In the genomic region with DNA sequence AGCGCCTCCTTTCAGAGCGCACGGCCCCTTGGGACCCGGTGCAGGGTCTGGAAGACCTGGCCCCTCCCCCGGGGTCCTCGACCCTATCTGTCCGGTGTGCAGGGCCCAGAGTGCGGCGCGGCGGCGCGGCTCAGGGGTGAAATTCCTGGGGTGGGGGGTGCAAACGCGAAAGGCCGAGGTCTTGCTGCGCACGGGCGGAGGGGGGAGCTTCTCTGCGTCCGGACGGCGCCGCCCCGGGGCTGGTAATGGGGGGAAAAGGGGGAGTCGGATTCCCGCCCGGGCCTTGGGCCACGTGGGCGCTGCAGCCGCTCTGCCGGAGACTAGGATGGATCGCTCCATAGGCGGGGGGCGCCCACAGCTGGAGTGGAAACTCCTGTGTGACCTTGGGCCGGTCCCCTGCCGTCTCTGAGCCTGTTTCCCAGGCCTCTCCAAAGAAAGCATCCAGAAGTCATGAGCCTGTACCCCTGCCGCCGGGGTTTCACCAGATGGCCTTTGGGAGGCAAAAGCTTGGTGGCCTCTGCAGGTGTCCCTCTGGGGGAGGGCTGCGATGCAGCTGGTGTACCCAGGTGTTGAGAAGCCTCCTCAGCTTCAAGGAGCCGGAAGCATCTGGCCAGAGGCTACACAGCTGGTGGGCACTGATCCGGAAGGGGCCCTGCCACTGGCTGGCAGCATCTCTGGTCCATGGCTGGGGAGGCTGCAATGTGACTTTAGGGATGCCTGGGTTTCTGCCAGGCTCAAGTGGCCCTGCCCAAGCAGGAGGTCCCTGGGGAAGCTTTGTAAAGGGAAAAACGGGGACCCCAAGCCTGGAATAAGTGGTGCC, we compare ENCODE assay signal across 8 mouse cellular contexts. TPM values are rescaled to one million over a fixed set of nuclear protein-coding genes. Genes with fewer than 3 reads are reported as not detected.
DNase-seq lines count a peak whose midpoint lies in the region; ATAC-seq and TF ChIP-seq lines count a peak whose summit lies in the region.

No protein-coding gene starts in this region.

- H3K4me3 ChIP-seq in E14TG2a.4 (replicated peaks; ENCODE audit: low read length) = peak overlapping the region; percentile 85
- peak overlapping the region; percentile 94 for H3K4me3 ChIP-seq in embryonic facial prominence, embryonic 14.5 days (ENCODE audit: low read depth, low read length)
- H3K4me3 ChIP-seq in heart, embryonic 13.5 days = peak overlapping the region; percentile 89
- peak overlapping the region; percentile 87 for H3K4me3 ChIP-seq in kidney, embryonic 15.5 days (replicated peaks)
- H3K4me3 ChIP-seq in olfactory bulb, adult 2 months (ENCODE audit: insufficient read depth, low read depth, low read length) = peak overlapping the region; percentile 95

- peak; percentile 65 for ATAC-seq in embryonic facial prominence, embryonic 14.5 days (ENCODE audit: low read depth)
- peak; percentile 62 for ATAC-seq in heart, embryonic 13.5 days (ENCODE audit: extremely low read depth, insufficient number of reproducible peaks, low FRiP score, low TSS enrichment)
- peak; percentile 70 for ATAC-seq in kidney, embryonic 15.5 days (replicated peaks; ENCODE audit: low FRiP score)

- H3K27me3 ChIP-seq in E14TG2a.4 (ENCODE audit: insufficient read depth, low read length) = peaks cover 68% of the 10 kb centered on the region
- H3K27me3 ChIP-seq in embryonic facial prominence, embryonic 14.5 days (replicated peaks; ENCODE audit: control insufficient read depth, insufficient read depth, low read length) = no peaks in the 10 kb centered on the region
- no peaks in the 10 kb centered on the region for H3K27me3 ChIP-seq in heart, embryonic 13.5 days (replicated peaks)
- no peaks in the 10 kb centered on the region for H3K27me3 ChIP-seq in kidney, embryonic 15.5 days

- no peaks in the 10 kb centered on the region for H3K9me3 ChIP-seq in E14TG2a.4 (ENCODE audit: low read length)
- H3K9me3 ChIP-seq in embryonic facial prominence, embryonic 14.5 days (ENCODE audit: control insufficient read depth, low read length) = no peaks in the 10 kb centered on the region
- H3K9me3 ChIP-seq in heart, embryonic 13.5 days = no peaks in the 10 kb centered on the region
- no peaks in the 10 kb centered on the region for H3K9me3 ChIP-seq in kidney, embryonic 15.5 days (replicated peaks)

- peak; percentile 74 for DNase-seq in adrenal gland, postnatal 25 days
- peak; percentile 93 for DNase-seq in embryonic facial prominence, embryonic 14.5 days (ENCODE audit: low spot score)
- DNase-seq in lung, adult 18-20 months = peak; percentile 57 to 70
- DNase-seq in urinary bladder, postnatal 25 days (ENCODE audit: low spot score) = peak; percentile 67

- no peak for TF ChIP-seq POLR2A in olfactory bulb, adult 2 months (IDR thresholded peaks at IDR 0.05; ENCODE audit: insufficient read depth, low read depth, low read length)

- peaks cover 13% of the 10 kb centered on the region for H3K36me3 ChIP-seq in E14TG2a.4 (ENCODE audit: insufficient read depth, low read length)
- peaks cover 47% of the 10 kb centered on the region for H3K36me3 ChIP-seq in embryonic facial prominence, embryonic 14.5 days (ENCODE audit: control insufficient read depth, insufficient read depth, low read length)
- peaks cover 51% of the 10 kb centered on the region for H3K36me3 ChIP-seq in heart, embryonic 13.5 days
- H3K36me3 ChIP-seq in kidney, embryonic 15.5 days = peaks cover 51% of the 10 kb centered on the region

- whole genome bisulfite sequencing in embryonic facial prominence, embryonic 14.5 days = 2% methylated on average over 18 of the region's 43 CpGs
- 1% methylated on average over 42 of the region's 43 CpGs for WGBS in heart, embryonic 13.5 days
- WGBS in kidney, embryonic 15.5 days = 1% methylated on average over 43 of the region's 43 CpGs
- 1% methylated on average over 43 of the region's 43 CpGs for WGBS in olfactory bulb, adult 2 months

- peaks cover 58% of the 10 kb centered on the region for H3K4me1 ChIP-seq in E14TG2a.4 (replicated peaks; ENCODE audit: low read depth, low read length)
- H3K4me1 ChIP-seq in embryonic facial prominence, embryonic 14.5 days (ENCODE audit: control insufficient read depth, insufficient read depth, low read length) = peaks cover 30% of the 10 kb centered on the region
- H3K4me1 ChIP-seq in heart, embryonic 13.5 days = peaks cover 43% of the 10 kb centered on the region
- H3K4me1 ChIP-seq in kidney, embryonic 15.5 days = peaks cover 38% of the 10 kb centered on the region
- H3K4me1 ChIP-seq in olfactory bulb, adult 2 months (ENCODE audit: control insufficient read depth, insufficient read depth, low read length) = peaks cover 64% of the 10 kb centered on the region

- peak overlapping the region; percentile 95 for H3K9ac ChIP-seq in embryonic facial prominence, embryonic 14.5 days (ENCODE audit: low read depth, low read length)
- peak overlapping the region; percentile 98 for H3K9ac ChIP-seq in heart, embryonic 13.5 days
- peak overlapping the region; percentile 79 for H3K9ac ChIP-seq in kidney, embryonic 15.5 days

- peak overlapping the region; percentile 95 for H3K27ac ChIP-seq in embryonic facial prominence, embryonic 14.5 days (replicated peaks; ENCODE audit: low read depth, low read length)
- peak overlapping the region; percentile 95 for H3K27ac ChIP-seq in heart, embryonic 13.5 days (replicated peaks)
- peak overlapping the region; percentile 91 for H3K27ac ChIP-seq in kidney, embryonic 15.5 days
- H3K27ac ChIP-seq in olfactory bulb, adult 2 months (ENCODE audit: insufficient read depth, low read depth, low read length) = peak overlapping the region; percentile 75

- peak overlapping the region; percentile 86 for H3K4me2 ChIP-seq in embryonic facial prominence, embryonic 14.5 days (ENCODE audit: low read depth, low read length)
- peak overlapping the region; percentile 93 for H3K4me2 ChIP-seq in heart, embryonic 13.5 days
- H3K4me2 ChIP-seq in kidney, embryonic 15.5 days = peak overlapping the region; percentile 96

- TF ChIP-seq CTCF in E14TG2a.4 (conservative IDR thresholded peaks at IDR 0.05; ENCODE audit: low read length) = no peak
- no peak for TF ChIP-seq CTCF in olfactory bulb, adult 2 months (IDR thresholded peaks at IDR 0.05; ENCODE audit: insufficient read depth, low read depth, low read length)

RNA-seq across cellular contexts. Expression of gene Zfp651, which starts 1.4 kb away (rescaled TPM):
- total RNA-seq in adrenal gland, postnatal 25 days (2021) = 33.3 and 55.7 TPM in 2 replicates
- polyA plus RNA-seq in embryonic facial prominence, embryonic 14.5 days (2014; fragmentation: Nextera tagmentation; extraction: Ambion mirVana) = 20.1 and 20.6 TPM in 2 replicates
- polyA plus RNA-seq in heart, embryonic 13.5 days (2015; fragmentation: Nextera tagmentation; extraction: Ambion mirVana) = 11.1 and 12.5 TPM in 2 replicates
- 12.8 and 15.3 TPM in 2 replicates for polyA plus RNA-seq in kidney, embryonic 15.5 days (2015; fragmentation: Nextera tagmentation; extraction: Ambion mirVana)
- not detected in 2 replicates for polyA plus RNA-seq in olfactory bulb, adult 2 months (2012; ENCODE audit: insufficient read depth, insufficient read length, low replicate concordance, missing spikeins)

RNA-seq across cellular contexts. Expression of gene Klhl40, which starts 16.9 kb away (rescaled TPM):
- total RNA-seq in adrenal gland, postnatal 25 days (2021) = 0.18 TPM in 1 of 2 replicates, not detected in the other
- polyA plus RNA-seq in embryonic facial prominence, embryonic 14.5 days (2014; fragmentation: Nextera tagmentation; extraction: Ambion mirVana) = 35.7 and 41.1 TPM in 2 replicates
- polyA plus RNA-seq in heart, embryonic 13.5 days (2015; fragmentation: Nextera tagmentation; extraction: Ambion mirVana) = 1.4 and 2.1 TPM in 2 replicates
- 1.8 and 2.9 TPM in 2 replicates for polyA plus RNA-seq in kidney, embryonic 15.5 days (2015; fragmentation: Nextera tagmentation; extraction: Ambion mirVana)
- not detected in 2 replicates for polyA plus RNA-seq in olfactory bulb, adult 2 months (2012; ENCODE audit: insufficient read depth, insufficient read length, low replicate concordance, missing spikeins)

RNA-seq across cellular contexts. Expression of gene Hhatl, which starts 31.8 kb away (rescaled TPM):
- total RNA-seq in adrenal gland, postnatal 25 days (2021) = not detected in 2 replicates
- polyA plus RNA-seq in embryonic facial prominence, embryonic 14.5 days (2014; fragmentation: Nextera tagmentation; extraction: Ambion mirVana) = 3.7 and 5.1 TPM in 2 replicates
- 10.3 and 10.7 TPM in 2 replicates for polyA plus RNA-seq in heart, embryonic 13.5 days (2015; fragmentation: Nextera tagmentation; extraction: Ambion mirVana)
- polyA plus RNA-seq in kidney, embryonic 15.5 days (2015; fragmentation: Nextera tagmentation; extraction: Ambion mirVana) = 0.69 and 0.80 TPM in 2 replicates
- polyA plus RNA-seq in olfactory bulb, adult 2 months (2012; ENCODE audit: insufficient read depth, insufficient read length, low replicate concordance, missing spikeins) = not detected in 2 replicates

RNA-seq across cellular contexts. Expression of gene Nktr, which starts 41.5 kb away (rescaled TPM):
- total RNA-seq in adrenal gland, postnatal 25 days (2021) = 90.6 and 90.8 TPM in 2 replicates
- polyA plus RNA-seq in embryonic facial prominence, embryonic 14.5 days (2014; fragmentation: Nextera tagmentation; extraction: Ambion mirVana) = 61.7 and 66.7 TPM in 2 replicates
- polyA plus RNA-seq in heart, embryonic 13.5 days (2015; fragmentation: Nextera tagmentation; extraction: Ambion mirVana) = 40.1 and 42.3 TPM in 2 replicates
- polyA plus RNA-seq in kidney, embryonic 15.5 days (2015; fragmentation: Nextera tagmentation; extraction: Ambion mirVana) = 59.6 and 67.8 TPM in 2 replicates
- 164 and 673 TPM in 2 replicates for polyA plus RNA-seq in olfactory bulb, adult 2 months (2012; ENCODE audit: insufficient read depth, insufficient read length, low replicate concordance, missing spikeins)

RNA-seq across cellular contexts. Expression of gene Ss18l2, which starts 50.4 kb away (rescaled TPM):
- total RNA-seq in adrenal gland, postnatal 25 days (2021) = 41.6 and 44.9 TPM in 2 replicates
- polyA plus RNA-seq in embryonic facial prominence, embryonic 14.5 days (2014; fragmentation: Nextera tagmentation; extraction: Ambion mirVana) = 149 and 159 TPM in 2 replicates
- 163 and 176 TPM in 2 replicates for polyA plus RNA-seq in heart, embryonic 13.5 days (2015; fragmentation: Nextera tagmentation; extraction: Ambion mirVana)
- 113 and 128 TPM in 2 replicates for polyA plus RNA-seq in kidney, embryonic 15.5 days (2015; fragmentation: Nextera tagmentation; extraction: Ambion mirVana)
- not detected in 2 replicates for polyA plus RNA-seq in olfactory bulb, adult 2 months (2012; ENCODE audit: insufficient read depth, insufficient read length, low replicate concordance, missing spikeins)

Comparison
In these comparisons a context has a peak if more than half of its experiments do, and no peak if none do; other contexts are left out.
1. Peak in every context shown above with its lines: DNase-seq, ATAC-seq, H3K4me3 ChIP-seq and H3K27ac ChIP-seq.